Mouse (Mus musculus): ENCODE measurements around the gene Gjc2. TPM values are rescaled to one million over a fixed set of nuclear protein-coding genes. Genes with fewer than 3 reads are reported as not detected.

Gene Gjc2
- polyA plus RNA-seq, 1 experiment from 2014 or later: 0.10 TPM

- 20% methylated on average over 44 of the region's 44 CpGs for WGBS
- Histone ChIP-seq H3K36me3 (ENCODE audit: control insufficient read depth, insufficient read depth, low read length) (no peaks in the 10 kb centered on the region), H3K27me3 (replicated peaks; ENCODE audit: control insufficient read depth, insufficient read depth, low read length) (peaks cover 48% of the 10 kb centered on the region), H3K27ac (ENCODE audit: low read depth, low read length) (no peak within 1 kb of the TSS), H3K4me1 (ENCODE audit: control insufficient read depth, insufficient read depth, low read length) (no peaks in the 10 kb centered on the region), H3K9ac (ENCODE audit: low read length) (no peak within 1 kb of the TSS), H3K4me3 (ENCODE audit: low read depth, low read length) (peak within 1 kb of the TSS; percentile 13; the same call in 1 of the 2 replicates), H3K9me3 (replicated peaks; ENCODE audit: control insufficient read depth, low read length) (no peaks in the 10 kb centered on the region), H3K4me2 (ENCODE audit: low read length) (peak within 1 kb of the TSS; percentile 34)
- DNase-seq (ENCODE audit: low spot score) (no peak), ATAC-seq (no peak)
Observed at GRCm38 (mm10) chr11:59135904-59136452, 47.0 kb downstream of the Gjc2 start, which contains the start of gene Obscn. TSS of gene Obscn (minus strand) at chr11:59136402.

- Histone ChIP-seq H3K36me3 (ENCODE audit: control insufficient read depth, insufficient read depth, low read length) (no peaks in the 10 kb centered on the region), H3K4me3 (ENCODE audit: low read depth, low read length) (peak overlapping the region; percentile 13; the same call in 1 of the 2 replicates), H3K27me3 (replicated peaks; ENCODE audit: control insufficient read depth, insufficient read depth, low read length) (peaks cover 48% of the 10 kb centered on the region), H3K9ac (ENCODE audit: low read length) (no peak overlapping the region), H3K9me3 (replicated peaks; ENCODE audit: control insufficient read depth, low read length) (no peaks in the 10 kb centered on the region), H3K4me1 (ENCODE audit: control insufficient read depth, insufficient read depth, low read length) (no peaks in the 10 kb centered on the region), H3K27ac (ENCODE audit: low read depth, low read length) (no peak overlapping the region), H3K4me2 (ENCODE audit: low read length) (peak overlapping the region; percentile 34)
- WGBS: 10% methylated on average over 55 of the region's 55 CpGs
- ATAC-seq: no peak
- DNase-seq (ENCODE audit: low spot score): no peak
Observed at GRCm38 (mm10) chr11:59135051-59135820, 47.8 kb downstream of the Gjc2 start.

- DNase-seq (ENCODE audit: low spot score): no peak
- H3K9ac ChIP-seq (ENCODE audit: low read length): no peak overlapping the region
- H3K27me3 ChIP-seq (replicated peaks; ENCODE audit: control insufficient read depth, insufficient read depth, low read length): peaks cover 48% of the 10 kb centered on the region
- H3K4me2 ChIP-seq (ENCODE audit: low read length): no peak overlapping the region; the same call in 1 of the 2 replicates
- WGBS: 6% methylated on average over 35 of the region's 35 CpGs
- no peaks in the 10 kb centered on the region for H3K36me3 ChIP-seq (ENCODE audit: control insufficient read depth, insufficient read depth, low read length)
- H3K4me3 ChIP-seq (ENCODE audit: low read depth, low read length): no peak overlapping the region
- no peaks in the 10 kb centered on the region for H3K9me3 ChIP-seq (replicated peaks; ENCODE audit: control insufficient read depth, low read length)
- H3K4me1 ChIP-seq (ENCODE audit: control insufficient read depth, insufficient read depth, low read length): no peaks in the 10 kb centered on the region
- no peak for ATAC-seq
- no peak overlapping the region for H3K27ac ChIP-seq (ENCODE audit: low read depth, low read length)
Observed at GRCm38 (mm10) chr11:59134373-59134997, 48.5 kb downstream of the Gjc2 start.

- DNase-seq (ENCODE audit: low spot score) (no peak), ATAC-seq (no peak)
- Histone ChIP-seq H3K27ac (ENCODE audit: low read depth, low read length) (no peak overlapping the region), H3K4me2 (ENCODE audit: low read length) (no peak overlapping the region), H3K27me3 (replicated peaks; ENCODE audit: control insufficient read depth, insufficient read depth, low read length) (peaks cover 40% of the 10 kb centered on the region), H3K4me3 (ENCODE audit: low read depth, low read length) (no peak overlapping the region), H3K4me1 (ENCODE audit: control insufficient read depth, insufficient read depth, low read length) (no peaks in the 10 kb centered on the region), H3K9me3 (replicated peaks; ENCODE audit: control insufficient read depth, low read length) (no peaks in the 10 kb centered on the region), H3K9ac (ENCODE audit: low read length) (no peak overlapping the region), H3K36me3 (ENCODE audit: control insufficient read depth, insufficient read depth, low read length) (no peaks in the 10 kb centered on the region)
- 72% methylated on average over 2 of the region's 3 CpGs for WGBS
Observed at GRCm38 (mm10) chr11:59132065-59132464, 50.9 kb downstream of the Gjc2 start.

GRCm38 (mm10) chr11:59131348-59131919, 51.6 kb downstream of the Gjc2 start:
- Histone ChIP-seq H3K27me3 (replicated peaks; ENCODE audit: control insufficient read depth, insufficient read depth, low read length) (peaks cover 33% of the 10 kb centered on the region), H3K4me2 (ENCODE audit: low read length) (no peak overlapping the region), H3K9ac (ENCODE audit: low read length) (no peak overlapping the region), H3K4me3 (ENCODE audit: low read depth, low read length) (no peak overlapping the region), H3K36me3 (ENCODE audit: control insufficient read depth, insufficient read depth, low read length) (no peaks in the 10 kb centered on the region), H3K4me1 (ENCODE audit: control insufficient read depth, insufficient read depth, low read length) (no peaks in the 10 kb centered on the region), H3K9me3 (replicated peaks; ENCODE audit: control insufficient read depth, low read length) (no peaks in the 10 kb centered on the region), H3K27ac (ENCODE audit: low read depth, low read length) (no peak overlapping the region)
- WGBS: 74% methylated on average over 18 of the region's 18 CpGs
- DNase-seq (ENCODE audit: low spot score): no peak
- ATAC-seq: no peak

- Histone ChIP-seq H3K4me1 (ENCODE audit: control insufficient read depth, insufficient read depth, low read length) (no peaks in the 10 kb centered on the region), H3K27me3 (replicated peaks; ENCODE audit: control insufficient read depth, insufficient read depth, low read length) (peaks cover 27% of the 10 kb centered on the region), H3K4me2 (ENCODE audit: low read length) (no peak overlapping the region), H3K27ac (ENCODE audit: low read depth, low read length) (no peak overlapping the region), H3K36me3 (ENCODE audit: control insufficient read depth, insufficient read depth, low read length) (no peaks in the 10 kb centered on the region), H3K9ac (ENCODE audit: low read length) (no peak overlapping the region), H3K4me3 (ENCODE audit: low read depth, low read length) (no peak overlapping the region), H3K9me3 (replicated peaks; ENCODE audit: control insufficient read depth, low read length) (no peaks in the 10 kb centered on the region)
- ATAC-seq: no peak
- no peak for DNase-seq (ENCODE audit: low spot score)
- WGBS: 85% methylated on average over 9 of the region's 9 CpGs
Observed at GRCm38 (mm10) chr11:59130782-59131181, 52.2 kb downstream of the Gjc2 start.

Other genes with a start within 250 kb of the Gjc2 start
- gene Rnf187, start 244.3 kb downstream of the Gjc2 start, polyA plus RNA-seq (2014; fragmentation: Nextera tagmentation; extraction: Ambion mirVana): 457 and 463 TPM in 2 replicates
- 279 and 359 TPM in 2 replicates for gene Hist3h2ba, start 234.3 kb downstream of the Gjc2 start, polyA plus RNA-seq (2014; fragmentation: Nextera tagmentation; extraction: Ambion mirVana)
- 149 and 151 TPM in 2 replicates for gene Hist3h2a, start 228.5 kb downstream of the Gjc2 start, polyA plus RNA-seq (2014; fragmentation: Nextera tagmentation; extraction: Ambion mirVana)
- gene Trim17, start 228.5 kb downstream of the Gjc2 start, polyA plus RNA-seq (2014; fragmentation: Nextera tagmentation; extraction: Ambion mirVana): 1.3 and 1.9 TPM in 2 replicates
- 20.7 and 24.0 TPM in 2 replicates for gene Trim11, start 205.1 kb downstream of the Gjc2 start, polyA plus RNA-seq (2014; fragmentation: Nextera tagmentation; extraction: Ambion mirVana)
- gene Obscn, start 46.8 kb downstream of the Gjc2 start, polyA plus RNA-seq (2014; fragmentation: Nextera tagmentation; extraction: Ambion mirVana): 0.05 and 0.20 TPM in 2 replicates
- gene Iba57, start 19.5 kb downstream of the Gjc2 start, polyA plus RNA-seq (2014; fragmentation: Nextera tagmentation; extraction: Ambion mirVana): 3.3 and 3.7 TPM in 2 replicates
- 198 and 199 TPM in 2 replicates for gene Guk1, start 9.0 kb upstream of the Gjc2 start, polyA plus RNA-seq (2014; fragmentation: Nextera tagmentation; extraction: Ambion mirVana)
- gene Mrpl55, start 19.3 kb upstream of the Gjc2 start, polyA plus RNA-seq (2014; fragmentation: Nextera tagmentation; extraction: Ambion mirVana): 109 and 119 TPM in 2 replicates
- 27.7 and 30.5 TPM in 2 replicates for gene 2310033P09Rik, start 25.1 kb upstream of the Gjc2 start, polyA plus RNA-seq (2014; fragmentation: Nextera tagmentation; extraction: Ambion mirVana)
- gene Arf1, start 45.1 kb upstream of the Gjc2 start, polyA plus RNA-seq (2014; fragmentation: Nextera tagmentation; extraction: Ambion mirVana): 666 and 687 TPM in 2 replicates
- gene Wnt3a, start 107.5 kb upstream of the Gjc2 start, polyA plus RNA-seq (2014; fragmentation: Nextera tagmentation; extraction: Ambion mirVana): 0.61 and 1.1 TPM in 2 replicates
- gene Wnt9a, start 123.7 kb upstream of the Gjc2 start, polyA plus RNA-seq (2014; fragmentation: Nextera tagmentation; extraction: Ambion mirVana): 1.4 and 1.6 TPM in 2 replicates
- not detected in 2 replicates for gene Prss38, start 192.4 kb upstream of the Gjc2 start, polyA plus RNA-seq (2014; fragmentation: Nextera tagmentation; extraction: Ambion mirVana)

Measured in forebrain, embryonic 14.5 days (tissue).